Mouse (Mus musculus) liver, embryonic 12.5 days (tissue): Measurements from ENCODE around the gene Yes1. TPM values are rescaled to one million over a fixed set of nuclear protein-coding genes. Genes with fewer than 3 reads are reported as not detected.
"Not testable (repeated sequence)": the region's sequence is repeated elsewhere in the genome, so short reads cannot be mapped to it uniquely, and the experiment has no call there.

ENCODE experiments used
- ATAC-seq: fragments of 200-750 bp; cut with Nextera tagmentation; 2 replicates; pipeline ENCODE4 v1.8.0; 2017; ENCODE audit warnings: moderate number of reproducible peaks, mild to moderate bottlenecking, moderate library complexity
- H3K27ac ChIP-seq: fragments of 300-500 bp; sonication (generic); 2 replicates; pipeline ENCODE4 v1.5.1; 2016; ENCODE audit warnings: mild to moderate bottlenecking
- H3K27me3 ChIP-seq: fragments of 300-500 bp; sonication (generic); replicated peaks from 2 replicates; pipeline ENCODE4 v1.6.1; 2016; ENCODE audit warnings: mild to moderate bottlenecking, moderate library complexity
- H3K36me3 ChIP-seq: fragments of 300-500 bp; sonication (generic); 2 replicates; pipeline ENCODE4 v1.6.1; 2016; ENCODE audit warnings: mild to moderate bottlenecking, moderate library complexity
- H3K4me1 ChIP-seq: fragments of 300-500 bp; sonication (generic); 2 replicates; pipeline ENCODE4 v1.6.1; 2016
- H3K4me2 ChIP-seq: fragments of 300-500 bp; sonication (generic); 2 replicates; pipeline ENCODE4 v1.6.1; 2016; ENCODE audit warnings: mild to moderate bottlenecking, moderate library complexity
- H3K4me3 ChIP-seq: fragments of 300-500 bp; sonication (generic); 2 replicates; pipeline ENCODE4 v1.5.1; 2016; ENCODE audit warnings: mild to moderate bottlenecking, moderate library complexity
- H3K9ac ChIP-seq: fragments of 300-500 bp; sonication (generic); 2 replicates; pipeline ENCODE4 v1.6.1; 2016; ENCODE audit warnings: mild to moderate bottlenecking, moderate library complexity
- H3K9me3 ChIP-seq: fragments of 300-500 bp; sonication (generic); replicated peaks from 2 replicates; pipeline ENCODE4 v1.6.1; 2016; ENCODE audit warnings: mild to moderate bottlenecking, moderate library complexity
- WGBS: fragments of 180-500 bp; shearing (Covaris S2); methylation state at CpG from one replicate; pipeline ENCODE4 v1.1.7; 2016; ENCODE audit not compliant: insufficient replicate concordance; 5-methylcytosine and 5-hydroxymethylcytosine counted together
- polyA plus RNA-seq: library from polyadenylated mRNA; unstranded; fragments of >200 nt; fragmentation: Nextera tagmentation; extraction: Ambion mirVana; gene quantifications from 2 replicates; pipeline ENCODE4 v1.2.1, GENCODE M21; 2016

The Yes1 gene
- polyA plus RNA-seq, 1 experiment from 2014 or later = 11.1 TPM

DNA sequence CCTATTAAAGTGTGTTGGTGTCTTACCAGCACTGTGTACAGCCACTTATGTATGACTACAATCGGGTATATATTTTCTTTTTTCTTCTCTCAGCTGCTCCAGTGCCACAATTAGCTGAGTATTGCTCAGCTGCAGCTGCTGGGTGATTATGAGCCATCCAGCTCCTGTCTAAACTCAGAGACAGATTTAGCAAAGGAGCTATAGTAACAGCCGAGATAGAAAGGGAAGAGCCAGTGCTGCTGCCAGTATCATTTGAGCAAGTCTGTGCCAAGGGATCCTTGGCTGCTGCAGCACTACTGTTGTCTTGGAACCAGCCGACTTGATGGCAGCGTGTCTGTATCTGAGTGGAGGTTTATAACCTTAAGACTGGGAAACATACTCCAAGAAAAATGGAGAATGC is 3.7 kb downstream of the Yes1 start:
- Histone ChIP-seq H3K27ac (no peak overlapping the region), H3K9ac (no peak overlapping the region), H3K4me1 (peaks cover 18% of the 10 kb centered on the region), H3K36me3 (no peaks in the 10 kb centered on the region), H3K27me3 (no peaks in the 10 kb centered on the region), H3K4me3 (no peak overlapping the region), H3K9me3 (no peaks in the 10 kb centered on the region), H3K4me2 (no peak overlapping the region)
- no peak for ATAC-seq
- 70% methylated on average over 4 of the region's 4 CpGs for WGBS

DNA sequence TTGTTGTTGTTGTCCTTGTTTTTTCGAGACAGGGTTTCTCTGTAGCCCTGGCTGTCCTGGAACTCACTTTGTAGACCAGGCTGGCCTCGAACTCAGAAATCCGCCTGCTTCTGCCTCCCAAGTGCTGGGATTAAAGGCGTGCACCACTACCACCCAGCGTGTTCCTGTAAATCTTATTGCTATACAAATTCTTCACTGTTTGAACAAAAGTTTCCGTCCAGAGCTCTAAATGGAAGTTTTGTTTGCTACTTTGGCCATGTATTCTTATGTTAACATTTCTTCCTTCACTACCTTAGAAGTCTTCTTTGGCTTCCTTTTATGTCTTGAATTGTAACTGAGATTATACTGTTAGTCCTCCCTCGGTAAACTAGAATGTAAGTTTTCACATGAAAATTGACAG is 5.5 kb downstream of the Yes1 start:
- H3K36me3 ChIP-seq, H3K9ac ChIP-seq, H3K4me3 ChIP-seq, H3K4me2 ChIP-seq, H3K9me3 ChIP-seq, ATAC-seq, H3K27ac ChIP-seq, H3K27me3 ChIP-seq: not testable (repeated sequence)
- peaks cover 12% of the 10 kb centered on the region for H3K4me1 ChIP-seq
- 71% methylated on average over 7 of the region's 7 CpGs for WGBS

DNA sequence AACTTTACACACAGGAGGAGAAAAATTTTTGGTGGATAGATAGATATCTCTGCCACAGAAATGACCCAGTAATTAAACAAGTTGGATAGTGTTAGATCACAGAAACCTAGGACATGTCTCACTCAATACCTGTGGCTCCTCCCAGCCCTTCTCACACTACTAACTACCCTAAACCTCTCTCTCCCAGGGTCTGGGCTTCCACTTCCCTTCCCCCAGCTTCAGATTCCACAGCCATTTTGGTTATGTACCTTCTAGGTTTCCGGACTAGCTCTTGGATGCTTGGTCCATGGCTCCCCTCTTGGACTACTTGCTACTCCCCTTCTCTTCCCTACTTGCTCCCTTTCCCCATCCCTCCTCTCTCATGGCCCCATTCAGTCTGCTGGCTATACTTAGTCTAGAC is 6.9 kb downstream of the Yes1 start:
- no peaks in the 10 kb centered on the region for H3K27me3 ChIP-seq
- no peak overlapping the region for H3K4me2 ChIP-seq
- no peaks in the 10 kb centered on the region for H3K9me3 ChIP-seq
- no peak overlapping the region for H3K4me3 ChIP-seq
- H3K4me1 ChIP-seq = peaks cover 5% of the 10 kb centered on the region; the same call in 1 of the 2 replicates
- H3K27ac ChIP-seq = no peak overlapping the region
- no peaks in the 10 kb centered on the region for H3K36me3 ChIP-seq
- ATAC-seq = no peak
- H3K9ac ChIP-seq = no peak overlapping the region
- 50% methylated on average over 1 of the region's 1 CpGs for WGBS

DNA sequence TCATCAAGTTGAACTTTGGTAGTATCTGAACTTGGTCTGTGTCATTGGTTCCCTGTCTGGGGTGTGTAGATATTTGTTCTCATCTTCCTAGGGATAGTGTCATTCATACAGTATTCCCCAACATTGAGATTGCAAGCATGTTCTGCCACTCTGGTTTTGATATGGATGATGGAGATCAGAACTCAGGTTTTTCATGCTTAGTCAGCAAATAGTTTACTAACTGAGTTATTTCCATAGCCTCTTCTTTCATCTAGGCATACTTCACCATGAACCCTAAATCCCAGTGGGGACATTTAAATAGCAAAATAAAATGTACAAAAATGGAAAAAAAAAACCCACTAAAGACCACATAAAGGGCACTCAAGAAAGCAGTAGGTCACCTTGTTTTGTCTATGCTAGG is 12.7 kb downstream of the Yes1 start:
- H3K9ac ChIP-seq = no peak overlapping the region
- no peaks in the 10 kb centered on the region for H3K4me1 ChIP-seq
- H3K27me3 ChIP-seq = no peaks in the 10 kb centered on the region
- no peak for ATAC-seq
- no peaks in the 10 kb centered on the region for H3K36me3 ChIP-seq
- H3K4me2 ChIP-seq = no peak overlapping the region
- H3K4me3 ChIP-seq = no peak overlapping the region
- no peak overlapping the region for H3K27ac ChIP-seq
- no peaks in the 10 kb centered on the region for H3K9me3 ChIP-seq

DNA sequence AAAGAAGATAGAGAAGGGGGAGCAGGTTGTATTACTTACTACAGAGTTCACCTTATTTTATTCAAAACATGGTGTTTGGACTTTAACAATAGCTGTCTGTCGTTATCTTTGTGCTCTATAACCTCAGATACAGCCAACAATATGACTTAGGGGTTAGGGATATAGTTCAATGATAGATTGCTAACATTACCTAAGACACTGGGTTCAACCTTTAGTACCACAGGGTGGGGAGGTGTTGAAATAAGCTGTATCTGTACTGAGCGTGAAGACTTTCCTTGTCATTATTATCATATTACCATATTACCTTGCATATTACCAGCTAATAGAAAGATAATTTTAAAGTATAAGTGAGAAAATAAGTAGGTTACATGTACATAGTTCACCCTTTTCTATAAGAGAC is 13.8 kb downstream of the Yes1 start:
- no peaks in the 10 kb centered on the region for H3K27me3 ChIP-seq
- H3K9me3 ChIP-seq = no peaks in the 10 kb centered on the region
- H3K36me3 ChIP-seq = no peaks in the 10 kb centered on the region
- no peak overlapping the region for H3K9ac ChIP-seq
- no peak overlapping the region for H3K4me2 ChIP-seq
- no peak overlapping the region for H3K4me3 ChIP-seq
- H3K27ac ChIP-seq = no peak overlapping the region
- no peak for ATAC-seq
- no peaks in the 10 kb centered on the region for H3K4me1 ChIP-seq
- WGBS = 76% methylated on average over 2 of the region's 2 CpGs

DNA sequence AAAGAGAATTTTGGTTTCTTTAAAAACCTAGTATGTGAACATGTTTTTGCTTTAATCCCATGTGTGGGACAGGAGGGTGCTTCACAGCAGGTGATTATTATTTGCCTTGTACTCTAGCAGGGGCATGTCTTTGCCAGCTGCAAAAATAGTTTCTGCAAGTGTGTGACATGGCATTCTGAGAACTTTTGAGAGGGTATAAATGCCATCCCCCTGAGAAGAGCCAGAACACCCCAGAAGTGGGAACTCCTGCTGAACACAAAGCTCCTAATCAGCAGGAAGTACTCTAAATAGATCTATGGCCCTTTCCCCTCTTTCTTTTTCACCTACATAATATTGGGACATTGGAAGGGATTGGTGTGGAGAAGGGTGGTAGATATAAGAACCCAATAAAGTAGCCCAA is 22.2 kb downstream of the Yes1 start:
- H3K9me3 ChIP-seq = no peaks in the 10 kb centered on the region
- no peak overlapping the region for H3K9ac ChIP-seq
- H3K4me3 ChIP-seq = no peak overlapping the region
- H3K4me1 ChIP-seq = no peaks in the 10 kb centered on the region
- ATAC-seq = no peak
- no peak overlapping the region for H3K27ac ChIP-seq
- H3K27me3 ChIP-seq = no peaks in the 10 kb centered on the region
- H3K36me3 ChIP-seq = no peaks in the 10 kb centered on the region
- no peak overlapping the region for H3K4me2 ChIP-seq

DNA sequence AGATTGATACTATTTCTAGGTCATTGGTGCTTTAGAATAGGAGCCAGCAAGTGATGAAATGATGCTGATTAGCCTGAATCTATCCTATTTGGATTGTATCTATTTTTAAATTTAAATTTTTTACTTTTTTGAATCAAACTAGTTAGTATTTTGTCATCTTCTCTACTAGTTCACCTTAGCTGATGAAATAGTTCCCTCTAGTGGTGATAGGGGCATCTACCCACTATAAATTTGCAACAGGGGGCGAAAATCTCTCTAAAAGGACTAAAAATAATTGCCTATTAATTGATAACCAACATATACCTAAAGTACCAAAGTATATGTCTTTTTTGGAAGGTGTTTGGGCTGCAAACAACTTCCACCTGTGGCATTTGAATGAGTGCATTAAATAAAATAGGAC is 46.4 kb downstream of the Yes1 start:
- Histone ChIP-seq H3K9ac (no peak overlapping the region), H3K27me3 (no peaks in the 10 kb centered on the region), H3K9me3 (no peaks in the 10 kb centered on the region), H3K36me3 (peaks cover 13% of the 10 kb centered on the region), H3K4me3 (no peak overlapping the region), H3K27ac (no peak overlapping the region), H3K4me2 (no peak overlapping the region), H3K4me1 (no peaks in the 10 kb centered on the region)
- WGBS = 49% methylated on average over 1 of the region's 1 CpGs
- ATAC-seq = no peak

DNA sequence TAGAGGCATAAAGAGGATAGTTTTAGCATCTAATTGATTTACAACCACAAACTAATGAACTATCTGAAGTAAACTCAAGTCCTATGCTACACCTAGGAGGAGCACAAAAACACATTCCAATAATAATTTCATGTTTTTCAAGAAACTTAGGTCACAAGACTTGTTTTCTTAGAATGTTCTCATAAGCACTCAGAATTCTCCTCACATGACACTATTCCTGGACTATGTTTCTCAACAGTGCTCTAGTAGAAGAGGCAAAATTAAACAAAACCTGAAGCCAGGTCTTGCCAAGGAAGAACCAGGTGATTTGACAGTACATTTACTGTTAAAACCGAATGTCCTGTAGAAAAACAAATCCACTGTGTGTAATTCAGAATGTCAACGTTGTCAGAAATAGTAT is 71.5 kb downstream of the Yes1 start:
- H3K27me3 ChIP-seq = no peaks in the 10 kb centered on the region
- WGBS = 66% methylated on average over 2 of the region's 2 CpGs
- H3K9ac ChIP-seq = no peak overlapping the region
- no peaks in the 10 kb centered on the region for H3K9me3 ChIP-seq
- H3K27ac ChIP-seq = no peak overlapping the region
- no peaks in the 10 kb centered on the region for H3K4me1 ChIP-seq
- no peak overlapping the region for H3K4me2 ChIP-seq
- no peak for ATAC-seq
- H3K36me3 ChIP-seq = peaks cover 5% of the 10 kb centered on the region; the same call in 1 of the 2 replicates
- no peak overlapping the region for H3K4me3 ChIP-seq

DNA sequence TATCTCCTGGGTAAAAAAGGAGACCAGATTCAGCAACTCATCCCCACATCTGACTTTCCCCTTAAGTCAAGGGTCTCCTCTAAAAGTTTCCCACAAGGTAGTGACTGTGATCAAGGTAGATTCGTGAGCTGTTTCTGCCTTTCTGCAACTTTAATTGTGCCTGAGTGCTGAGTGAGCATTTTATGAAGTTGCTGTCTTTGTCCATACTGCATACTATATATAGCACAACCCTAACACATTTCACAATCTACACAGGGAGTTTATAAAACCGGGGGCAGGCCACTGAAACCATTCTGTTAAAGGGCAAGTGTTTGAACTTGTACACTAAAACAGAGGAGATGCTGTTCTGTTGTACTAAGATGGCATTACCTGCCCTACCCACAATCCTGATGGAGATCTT is 82.4 kb downstream of the Yes1 start:
- no peaks in the 10 kb centered on the region for H3K36me3 ChIP-seq
- ATAC-seq = no peak
- no peak overlapping the region for H3K4me3 ChIP-seq
- H3K4me1 ChIP-seq = 0 out of 2 replicates have a peak, but pooled peaks cover 4% of the 10 kb centered on the region
- no peak overlapping the region for H3K4me2 ChIP-seq
- no peaks in the 10 kb centered on the region for H3K9me3 ChIP-seq
- 51% methylated on average over 2 of the region's 2 CpGs for WGBS
- H3K27me3 ChIP-seq = no peaks in the 10 kb centered on the region
- H3K27ac ChIP-seq = no peak overlapping the region
- no peak overlapping the region for H3K9ac ChIP-seq

DNA sequence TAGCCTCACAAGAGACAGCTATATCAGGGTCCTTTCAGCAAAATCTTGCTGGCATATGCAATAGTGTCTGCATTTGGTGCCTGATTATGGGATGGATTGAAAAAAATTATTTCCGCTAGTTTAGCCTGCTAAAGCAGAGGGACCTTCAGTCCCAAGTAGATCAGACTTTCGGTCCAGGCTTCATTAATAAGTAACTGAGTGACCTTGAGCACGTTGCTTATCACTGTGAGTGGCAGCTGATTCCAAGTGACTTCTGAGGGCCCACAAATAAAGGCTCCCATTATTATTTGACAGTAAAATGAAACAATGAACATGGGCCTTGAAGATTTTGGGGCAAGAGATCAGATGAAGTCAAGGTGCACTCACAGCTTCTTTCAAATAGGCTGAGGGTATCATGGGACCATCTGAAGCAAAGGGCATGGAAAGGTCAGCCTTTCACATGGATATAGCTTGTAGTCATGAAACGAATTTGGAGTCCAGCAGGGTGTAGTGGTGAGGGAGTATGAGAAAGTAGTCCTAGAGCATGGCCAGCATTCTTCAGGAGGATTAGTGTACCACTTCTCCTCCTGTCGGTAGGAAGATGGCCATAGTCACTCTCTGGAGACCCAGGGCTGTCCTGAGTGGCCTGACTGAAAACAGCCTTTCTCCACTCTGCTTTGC is 86.4 kb downstream of the Yes1 start:
- ATAC-seq = no peak
- Histone ChIP-seq H3K9me3 (no peaks in the 10 kb centered on the region), H3K27ac (peak overlapping the region; percentile 7; the same call in 1 of the 2 replicates), H3K4me3 (no peak overlapping the region), H3K36me3 (no peaks in the 10 kb centered on the region), H3K9ac (no peak overlapping the region), H3K4me2 (no peak overlapping the region), H3K27me3 (no peaks in the 10 kb centered on the region), H3K4me1 (0 out of 2 replicates have a peak, but pooled peaks cover 4% of the 10 kb centered on the region)
- 55% methylated on average over 5 of the region's 5 CpGs for WGBS

DNA sequence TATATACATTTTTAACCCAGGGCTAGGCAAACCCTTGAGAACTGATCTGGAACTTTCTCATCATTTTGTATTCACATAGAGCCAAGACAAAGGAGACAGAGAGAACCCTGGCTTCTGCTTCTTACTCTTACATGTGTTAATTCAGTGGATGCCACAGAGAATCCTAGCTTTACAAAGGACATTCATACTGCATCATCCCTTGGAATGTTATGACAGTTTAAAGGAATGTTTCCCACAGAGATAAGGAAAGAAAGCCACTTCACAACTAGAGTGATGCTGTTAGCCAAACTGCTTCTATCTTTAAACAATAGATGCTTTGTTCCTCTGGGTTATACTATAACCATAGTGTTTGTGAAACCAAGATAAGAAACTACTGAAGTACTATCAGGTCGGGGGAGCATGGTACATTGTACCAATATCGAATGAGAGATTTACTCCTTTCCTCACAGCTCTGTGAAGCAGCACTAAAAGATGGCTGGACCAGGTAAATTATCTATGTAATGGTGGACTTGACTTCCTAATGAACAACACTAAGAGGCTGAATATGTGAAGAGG is 95.3 kb downstream of the Yes1 start:
- ATAC-seq = no peak
- H3K27ac ChIP-seq = no peak overlapping the region
- WGBS = 52% methylated on average over 2 of the region's 2 CpGs

DNA sequence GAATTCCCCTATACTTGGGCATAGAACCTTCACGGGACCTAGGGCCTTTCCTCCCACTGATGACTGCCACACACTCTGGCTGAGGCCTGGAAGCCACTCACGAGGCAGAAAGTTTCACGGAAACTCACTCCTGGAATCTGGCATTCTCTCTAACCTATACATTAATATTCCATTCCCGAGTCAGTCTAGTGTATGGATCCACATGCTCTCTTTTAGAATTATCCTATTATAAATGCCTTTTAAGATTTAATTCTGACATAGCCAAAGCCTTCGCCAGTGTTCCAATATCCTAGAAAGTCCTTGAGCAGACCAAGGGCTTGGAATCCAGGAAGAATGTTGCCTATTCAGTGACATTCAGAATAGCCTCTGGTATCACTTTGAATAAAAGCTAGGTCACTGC is 100.5 kb downstream of the Yes1 start:
- no peak overlapping the region for H3K27ac ChIP-seq
- H3K4me2 ChIP-seq = no peak overlapping the region
- peaks cover 9% of the 10 kb centered on the region for H3K4me1 ChIP-seq
- WGBS = 69% methylated on average over 5 of the region's 5 CpGs
- no peaks in the 10 kb centered on the region for H3K27me3 ChIP-seq
- H3K4me3 ChIP-seq = no peak overlapping the region
- no peak for ATAC-seq
- H3K9me3 ChIP-seq = no peaks in the 10 kb centered on the region
- no peaks in the 10 kb centered on the region for H3K36me3 ChIP-seq
- H3K9ac ChIP-seq = no peak overlapping the region

More for the DNA sequence above, 95.3 kb downstream of the Yes1 start:
- no peak overlapping the region for H3K9ac ChIP-seq
- no peaks in the 10 kb centered on the region for H3K4me1 ChIP-seq
- H3K27me3 ChIP-seq = no peaks in the 10 kb centered on the region
- H3K4me2 ChIP-seq = no peak overlapping the region
- H3K4me3 ChIP-seq = no peak overlapping the region
- H3K9me3 ChIP-seq = no peaks in the 10 kb centered on the region
- no peaks in the 10 kb centered on the region for H3K36me3 ChIP-seq
